Mouse (Mus musculus) hindbrain, embryonic 14.5 days (tissue): ENCODE data around the gene Myo9a. TPM values are rescaled to one million over a fixed set of nuclear protein-coding genes. Genes with fewer than 3 reads are reported as not detected.

Experiments
- ATAC-seq: fragments of 200-750 bp; cut with Nextera tagmentation; 2 replicates; pipeline ENCODE4 v1.8.0; 2017; ENCODE audit warnings: moderate number of reproducible peaks, mild to moderate bottlenecking, moderate TSS enrichment, moderate library complexity; ENCODE audit not compliant: low FRiP score
- DNase-seq: peaks from one replicate; pipeline ENCODE4 v3.0.0-alpha.2; 2015; ENCODE audit warnings: low spot score
- H3K27ac ChIP-seq: fragments of 300-500 bp; sonication (generic); 2 replicates; pipeline ENCODE4 v1.5.1; 2014; ENCODE audit warnings: mild to moderate bottlenecking, moderate library complexity
- H3K27me3 ChIP-seq: fragments of 300-500 bp; sonication (generic); 2 replicates; pipeline ENCODE4 v1.6.1; 2014; ENCODE audit warnings: mild to moderate bottlenecking, low read length, mixed read lengths; ENCODE audit not compliant: control insufficient read depth, insufficient read depth
- H3K36me3 ChIP-seq: fragments of 300-500 bp; sonication (generic); replicated peaks from 2 replicates; pipeline ENCODE4 v1.6.1; 2014; ENCODE audit not compliant: control insufficient read depth, insufficient read depth
- H3K4me1 ChIP-seq: fragments of 300-500 bp; sonication (generic); replicated peaks from 2 replicates; pipeline ENCODE4 v1.6.1; 2014; ENCODE audit warnings: antibody characterized with exemption, low read length, mixed read lengths; ENCODE audit not compliant: control insufficient read depth, insufficient read depth
- H3K4me2 ChIP-seq: fragments of 300-500 bp; sonication (generic); replicated peaks from 2 replicates; pipeline ENCODE4 v1.6.1; 2014; ENCODE audit warnings: mild to moderate bottlenecking, moderate library complexity
- H3K4me3 ChIP-seq: fragments of 300-500 bp; sonication (generic); replicated peaks from 2 replicates; pipeline ENCODE4 v1.5.1; 2014; ENCODE audit warnings: mild to moderate bottlenecking, low read length
- H3K9ac ChIP-seq: fragments of 300-500 bp; sonication (generic); 2 replicates; pipeline ENCODE4 v1.6.1; 2014
- H3K9me3 ChIP-seq: fragments of 300-500 bp; sonication (generic); 2 replicates; pipeline ENCODE4 v1.6.1; 2016; ENCODE audit warnings: low read length; ENCODE audit not compliant: control insufficient read depth
- WGBS: fragments of 180-500 bp; shearing (Covaris S2); extraction: QIAGEN DNeasy Blood & Tissue Kit; methylation state at CpG from one replicate; pipeline ENCODE4 v1.1.7; 2014; 5-methylcytosine and 5-hydroxymethylcytosine counted together
- polyA plus RNA-seq: library from polyadenylated mRNA; unstranded; fragments of >200 nt; fragmentation: Nextera tagmentation; extraction: Ambion mirVana; gene quantifications from 2 replicates; pipeline ENCODE4 v1.2.1, GENCODE M21; 2014

The Myo9a gene
- polyA plus RNA-seq, 1 experiment from 2014 or later = 29.9 TPM

DNA sequence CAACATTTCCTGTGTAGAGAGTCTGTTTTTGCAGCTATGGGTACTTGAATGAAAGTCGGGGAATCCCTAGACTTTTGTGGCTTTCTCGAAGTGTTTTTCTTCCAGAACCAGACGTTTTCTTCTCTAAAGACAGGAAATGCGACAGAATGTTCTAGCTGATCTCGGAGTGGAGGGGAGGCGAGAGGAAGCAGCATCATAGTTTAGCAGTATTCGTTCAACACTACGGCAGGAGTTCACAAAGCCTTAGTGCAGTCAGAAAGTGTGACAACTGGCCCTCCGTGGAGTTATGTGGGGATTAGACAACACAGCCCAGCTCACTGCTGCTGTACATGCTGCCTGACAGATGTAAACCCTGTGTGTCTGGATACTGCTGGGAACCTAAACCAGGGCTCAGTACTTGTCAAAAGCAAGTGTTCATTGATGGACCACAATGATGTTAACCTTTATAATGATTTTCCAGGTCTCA lies 191.2 kb downstream of the Myo9a start:
- Histone ChIP-seq H3K36me3 (no peaks in the 10 kb centered on the region), H3K27ac (no peak overlapping the region), H3K9me3 (no peaks in the 10 kb centered on the region), H3K4me3 (no peak overlapping the region), H3K27me3 (no peaks in the 10 kb centered on the region), H3K4me2 (no peak overlapping the region), H3K9ac (no peak overlapping the region), H3K4me1 (no peaks in the 10 kb centered on the region)
- 82% methylated on average over 9 of the region's 9 CpGs for WGBS
- DNase-seq = no peak
- no peak for ATAC-seq

GRCm38 (mm10) chr9:59942501-59943085 lies 191.9 kb downstream of the Myo9a start:
- Histone ChIP-seq H3K27ac (no peak overlapping the region), H3K9ac (no peak overlapping the region), H3K36me3 (no peaks in the 10 kb centered on the region), H3K4me3 (no peak overlapping the region), H3K4me1 (no peaks in the 10 kb centered on the region), H3K9me3 (no peaks in the 10 kb centered on the region), H3K4me2 (no peak overlapping the region), H3K27me3 (no peaks in the 10 kb centered on the region)
- no peak for DNase-seq
- no peak for ATAC-seq
- 53% methylated on average over 5 of the region's 5 CpGs for WGBS

GRCm38 (mm10) chr9:59943826-59944225 lies 193.1 kb downstream of the Myo9a start:
- Histone ChIP-seq H3K27ac (no peak overlapping the region), H3K27me3 (no peaks in the 10 kb centered on the region), H3K4me3 (no peak overlapping the region), H3K36me3 (no peaks in the 10 kb centered on the region), H3K4me2 (no peak overlapping the region), H3K9ac (no peak overlapping the region), H3K4me1 (no peaks in the 10 kb centered on the region), H3K9me3 (no peaks in the 10 kb centered on the region)
- WGBS = 89% methylated on average over 6 of the region's 6 CpGs
- DNase-seq (no peak), ATAC-seq (no peak)

- H3K4me2 ChIP-seq = no peak overlapping the region
- no peak overlapping the region for H3K4me3 ChIP-seq
- no peak for DNase-seq
- 86% methylated on average over 3 of the region's 3 CpGs for WGBS
- no peak for ATAC-seq
- H3K9me3 ChIP-seq = no peaks in the 10 kb centered on the region
- no peaks in the 10 kb centered on the region for H3K27me3 ChIP-seq
- H3K4me1 ChIP-seq = no peaks in the 10 kb centered on the region
- no peak overlapping the region for H3K9ac ChIP-seq
- no peak overlapping the region for H3K27ac ChIP-seq
- no peaks in the 10 kb centered on the region for H3K36me3 ChIP-seq
Measured at GRCm38 (mm10) chr9:59945241-59945640, 194.5 kb downstream of the Myo9a start.

- H3K9ac ChIP-seq = no peak overlapping the region
- H3K4me2 ChIP-seq = no peak overlapping the region
- no peaks in the 10 kb centered on the region for H3K36me3 ChIP-seq
- no peak overlapping the region for H3K27ac ChIP-seq
- H3K9me3 ChIP-seq = no peaks in the 10 kb centered on the region
- 87% methylated on average over 8 of the region's 8 CpGs for WGBS
- no peaks in the 10 kb centered on the region for H3K4me1 ChIP-seq
- DNase-seq (no peak), ATAC-seq (no peak)
- H3K4me3 ChIP-seq = no peak overlapping the region
- no peaks in the 10 kb centered on the region for H3K27me3 ChIP-seq
Measured at GRCm38 (mm10) chr9:59947271-59947670, 196.6 kb downstream of the Myo9a start.

GRCm38 (mm10) chr9:59948226-59948625 lies 197.5 kb downstream of the Myo9a start:
- Histone ChIP-seq H3K4me3 (no peak overlapping the region), H3K36me3 (no peaks in the 10 kb centered on the region), H3K27me3 (no peaks in the 10 kb centered on the region), H3K9ac (no peak overlapping the region), H3K4me1 (no peaks in the 10 kb centered on the region), H3K9me3 (no peaks in the 10 kb centered on the region), H3K4me2 (no peak overlapping the region), H3K27ac (no peak overlapping the region)
- ATAC-seq = no peak
- DNase-seq = no peak
- WGBS = 64% methylated on average over 8 of the region's 8 CpGs

- no peaks in the 10 kb centered on the region for H3K36me3 ChIP-seq
- WGBS = 88% methylated on average over 17 of the region's 17 CpGs
- no peak overlapping the region for H3K9ac ChIP-seq
- H3K4me2 ChIP-seq = no peak overlapping the region
- H3K4me3 ChIP-seq = no peak overlapping the region
- no peaks in the 10 kb centered on the region for H3K27me3 ChIP-seq
- H3K9me3 ChIP-seq = no peaks in the 10 kb centered on the region
- H3K27ac ChIP-seq = no peak overlapping the region
- DNase-seq (no peak), ATAC-seq (no peak)
- no peaks in the 10 kb centered on the region for H3K4me1 ChIP-seq
Measured at GRCm38 (mm10) chr9:59948691-59949250, 198.1 kb downstream of the Myo9a start.

DNA sequence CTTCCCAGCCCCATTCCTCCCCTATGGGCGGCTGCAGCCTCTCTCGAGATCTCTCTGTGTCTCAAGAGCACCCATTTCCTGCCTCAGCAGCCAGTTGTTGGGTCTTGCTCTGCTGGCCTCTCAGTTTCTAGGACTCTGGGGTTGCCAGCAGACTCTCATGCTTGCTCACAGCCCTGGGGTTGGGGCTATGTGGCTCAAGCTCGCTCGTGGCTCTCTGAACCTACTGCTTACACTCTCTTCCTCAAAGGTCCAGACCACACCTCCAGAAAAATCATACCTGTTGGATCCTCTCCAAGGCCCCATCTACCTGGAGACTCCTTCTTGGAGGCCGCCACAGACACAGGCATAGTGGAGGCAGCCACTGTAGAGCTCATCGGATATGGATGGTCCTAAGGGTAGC lies 198.8 kb downstream of the Myo9a start:
- no peak for ATAC-seq
- Histone ChIP-seq H3K4me1 (no peaks in the 10 kb centered on the region), H3K36me3 (no peaks in the 10 kb centered on the region), H3K27ac (no peak overlapping the region), H3K9ac (no peak overlapping the region), H3K9me3 (no peaks in the 10 kb centered on the region), H3K4me2 (no peak overlapping the region), H3K27me3 (no peaks in the 10 kb centered on the region), H3K4me3 (no peak overlapping the region)
- WGBS = 89% methylated on average over 6 of the region's 6 CpGs
- DNase-seq = no peak

GRCm38 (mm10) chr9:59949981-59950380 lies 199.3 kb downstream of the Myo9a start:
- no peaks in the 10 kb centered on the region for H3K36me3 ChIP-seq
- ATAC-seq = no peak
- WGBS = 95% methylated on average over 5 of the region's 5 CpGs

More at GRCm38 (mm10) chr9:59949981-59950380, 199.3 kb downstream of the Myo9a start:
- H3K4me3 ChIP-seq = no peak overlapping the region
- no peak overlapping the region for H3K4me2 ChIP-seq
- H3K27me3 ChIP-seq = no peaks in the 10 kb centered on the region
- H3K27ac ChIP-seq = no peak overlapping the region
- H3K4me1 ChIP-seq = no peaks in the 10 kb centered on the region
- no peak overlapping the region for H3K9ac ChIP-seq
- no peaks in the 10 kb centered on the region for H3K9me3 ChIP-seq
- DNase-seq = no peak
